Mouse (Mus musculus): ENCODE data around the gene Bmpr1b. TPM values are rescaled to one million over a fixed set of nuclear protein-coding genes. Genes with fewer than 3 reads are reported as not detected.

Bmpr1b gene
- polyA plus RNA-seq, 1 experiment from 2014 or later: 1.1 TPM

GRCm38 (mm10) chr3:142173996-142174395 is 4.8 kb upstream of the Bmpr1b start:
- ATAC-seq: no peak
- no peaks in the 10 kb centered on the region for H3K36me3 ChIP-seq (ENCODE audit: control insufficient read depth, insufficient read depth, low read length)
- H3K27me3 ChIP-seq (replicated peaks; ENCODE audit: control insufficient read depth, insufficient read depth, low read length): peaks cover 6% of the 10 kb centered on the region
- no peaks in the 10 kb centered on the region for H3K4me1 ChIP-seq (ENCODE audit: control insufficient read depth, insufficient read depth, low read length)
- H3K27ac ChIP-seq (ENCODE audit: low read length): no peak overlapping the region
- H3K9ac ChIP-seq (ENCODE audit: low read depth, low read length): no peak overlapping the region
- WGBS: 73% methylated on average over 4 of the region's 4 CpGs
- H3K4me2 ChIP-seq (ENCODE audit: low read depth, low read length): no peak overlapping the region
- H3K4me3 ChIP-seq (ENCODE audit: low read length): no peak overlapping the region
- no peaks in the 10 kb centered on the region for H3K9me3 ChIP-seq (ENCODE audit: control insufficient read depth, low read length)

GRCm38 (mm10) chr3:142168251-142168862 is 868 bp downstream of the Bmpr1b start:
- ATAC-seq: no peak; the same call in 1 of the 2 replicates
- 20% methylated on average over 9 of the region's 9 CpGs for WGBS
- peak overlapping the region; percentile 71 for H3K9ac ChIP-seq (ENCODE audit: low read depth, low read length)

GRCm38 (mm10) chr3:142164981-142165380 is 4.2 kb downstream of the Bmpr1b start:
- H3K4me1 ChIP-seq (ENCODE audit: control insufficient read depth, insufficient read depth, low read length): peaks cover 16% of the 10 kb centered on the region
- no peaks in the 10 kb centered on the region for H3K9me3 ChIP-seq (ENCODE audit: control insufficient read depth, low read length)
- H3K36me3 ChIP-seq (ENCODE audit: control insufficient read depth, insufficient read depth, low read length): no peaks in the 10 kb centered on the region
- no peak for ATAC-seq
- 0 out of 2 replicates have a peak, but pooled peaks cover 2% of the 10 kb centered on the region for H3K27me3 ChIP-seq (replicated peaks; ENCODE audit: control insufficient read depth, insufficient read depth, low read length)
- H3K4me3 ChIP-seq (ENCODE audit: low read length): no peak overlapping the region
- WGBS: 62% methylated on average over 9 of the region's 9 CpGs
- H3K27ac ChIP-seq (ENCODE audit: low read length): no peak overlapping the region
- H3K9ac ChIP-seq (ENCODE audit: low read depth, low read length): no peak overlapping the region
- H3K4me2 ChIP-seq (ENCODE audit: low read depth, low read length): no peak overlapping the region

More at GRCm38 (mm10) chr3:142168251-142168862, 868 bp downstream of the Bmpr1b start:
- peak overlapping the region; percentile 99 for H3K4me2 ChIP-seq (ENCODE audit: low read depth, low read length)
- no peaks in the 10 kb centered on the region for H3K9me3 ChIP-seq (ENCODE audit: control insufficient read depth, low read length)
- no peaks in the 10 kb centered on the region for H3K36me3 ChIP-seq (ENCODE audit: control insufficient read depth, insufficient read depth, low read length)
- H3K27ac ChIP-seq (ENCODE audit: low read length): no peak overlapping the region
- peaks cover 6% of the 10 kb centered on the region for H3K27me3 ChIP-seq (replicated peaks; ENCODE audit: control insufficient read depth, insufficient read depth, low read length)
- peaks cover 16% of the 10 kb centered on the region for H3K4me1 ChIP-seq (ENCODE audit: control insufficient read depth, insufficient read depth, low read length)
- H3K4me3 ChIP-seq (ENCODE audit: low read length): peak overlapping the region; percentile 64

GRCm38 (mm10) chr3:142163896-142164295 is 5.3 kb downstream of the Bmpr1b start:
- Histone ChIP-seq H3K9ac (ENCODE audit: low read depth, low read length) (no peak overlapping the region), H3K27ac (ENCODE audit: low read length) (no peak overlapping the region), H3K4me2 (ENCODE audit: low read depth, low read length) (no peak overlapping the region), H3K36me3 (ENCODE audit: control insufficient read depth, insufficient read depth, low read length) (no peaks in the 10 kb centered on the region), H3K4me1 (ENCODE audit: control insufficient read depth, insufficient read depth, low read length) (peaks cover 16% of the 10 kb centered on the region), H3K4me3 (ENCODE audit: low read length) (no peak overlapping the region), H3K9me3 (ENCODE audit: control insufficient read depth, low read length) (no peaks in the 10 kb centered on the region), H3K27me3 (replicated peaks; ENCODE audit: control insufficient read depth, insufficient read depth, low read length) (no peaks in the 10 kb centered on the region)
- 65% methylated on average over 2 of the region's 2 CpGs for WGBS
- peak; percentile 87 for ATAC-seq

GRCm38 (mm10) chr3:142161405-142161804 is 7.8 kb downstream of the Bmpr1b start:
- ATAC-seq: no peak
- Histone ChIP-seq H3K4me1 (ENCODE audit: control insufficient read depth, insufficient read depth, low read length) (peaks cover 12% of the 10 kb centered on the region; the same call in 1 of the 2 replicates), H3K9ac (ENCODE audit: low read depth, low read length) (no peak overlapping the region), H3K27ac (ENCODE audit: low read length) (no peak overlapping the region), H3K4me3 (ENCODE audit: low read length) (no peak overlapping the region), H3K27me3 (replicated peaks; ENCODE audit: control insufficient read depth, insufficient read depth, low read length) (no peaks in the 10 kb centered on the region), H3K9me3 (ENCODE audit: control insufficient read depth, low read length) (no peaks in the 10 kb centered on the region), H3K36me3 (ENCODE audit: control insufficient read depth, insufficient read depth, low read length) (no peaks in the 10 kb centered on the region), H3K4me2 (ENCODE audit: low read depth, low read length) (no peak overlapping the region)
- 74% methylated on average over 3 of the region's 3 CpGs for WGBS

- no peak for ATAC-seq
- Histone ChIP-seq H3K27me3 (replicated peaks; ENCODE audit: control insufficient read depth, insufficient read depth, low read length) (no peaks in the 10 kb centered on the region), H3K4me2 (ENCODE audit: low read depth, low read length) (no peak overlapping the region), H3K36me3 (ENCODE audit: control insufficient read depth, insufficient read depth, low read length) (no peaks in the 10 kb centered on the region), H3K4me1 (ENCODE audit: control insufficient read depth, insufficient read depth, low read length) (no peaks in the 10 kb centered on the region), H3K9ac (ENCODE audit: low read depth, low read length) (no peak overlapping the region), H3K9me3 (ENCODE audit: control insufficient read depth, low read length) (no peaks in the 10 kb centered on the region), H3K4me3 (ENCODE audit: low read length) (no peak overlapping the region), H3K27ac (ENCODE audit: low read length) (no peak overlapping the region)
- WGBS: 75% methylated on average over 5 of the region's 5 CpGs
Observed at GRCm38 (mm10) chr3:142151980-142152379, 17.2 kb downstream of the Bmpr1b start.

- Histone ChIP-seq H3K9me3 (ENCODE audit: control insufficient read depth, low read length) (no peaks in the 10 kb centered on the region), H3K4me2 (ENCODE audit: low read depth, low read length) (no peak overlapping the region), H3K9ac (ENCODE audit: low read depth, low read length) (no peak overlapping the region), H3K4me1 (ENCODE audit: control insufficient read depth, insufficient read depth, low read length) (no peaks in the 10 kb centered on the region), H3K27me3 (replicated peaks; ENCODE audit: control insufficient read depth, insufficient read depth, low read length) (no peaks in the 10 kb centered on the region), H3K4me3 (ENCODE audit: low read length) (no peak overlapping the region), H3K36me3 (ENCODE audit: control insufficient read depth, insufficient read depth, low read length) (no peaks in the 10 kb centered on the region), H3K27ac (ENCODE audit: low read length) (no peak overlapping the region)
- no peak for ATAC-seq
- WGBS: 78% methylated on average over 5 of the region's 5 CpGs
Observed at GRCm38 (mm10) chr3:142138796-142139195, 30.4 kb downstream of the Bmpr1b start.

- Histone ChIP-seq H3K9me3 (ENCODE audit: control insufficient read depth, low read length) (no peaks in the 10 kb centered on the region), H3K9ac (ENCODE audit: low read depth, low read length) (no peak overlapping the region), H3K4me3 (ENCODE audit: low read length) (no peak overlapping the region), H3K27ac (ENCODE audit: low read length) (no peak overlapping the region), H3K4me2 (ENCODE audit: low read depth, low read length) (no peak overlapping the region), H3K27me3 (replicated peaks; ENCODE audit: control insufficient read depth, insufficient read depth, low read length) (no peaks in the 10 kb centered on the region), H3K4me1 (ENCODE audit: control insufficient read depth, insufficient read depth, low read length) (0 out of 2 replicates have a peak, but pooled peaks cover 7% of the 10 kb centered on the region), H3K36me3 (ENCODE audit: control insufficient read depth, insufficient read depth, low read length) (no peaks in the 10 kb centered on the region)
- peak; percentile 87 for ATAC-seq
- WGBS: 58% methylated on average over 1 of the region's 1 CpGs
Observed at GRCm38 (mm10) chr3:142126379-142126778, 42.8 kb downstream of the Bmpr1b start.

GRCm38 (mm10) chr3:142125556-142125955 is 43.7 kb downstream of the Bmpr1b start:
- no peak overlapping the region for H3K4me3 ChIP-seq (ENCODE audit: low read length)
- H3K4me1 ChIP-seq (ENCODE audit: control insufficient read depth, insufficient read depth, low read length): 0 out of 2 replicates have a peak, but pooled peaks cover 7% of the 10 kb centered on the region
- H3K4me2 ChIP-seq (ENCODE audit: low read depth, low read length): no peak overlapping the region
- WGBS: 59% methylated on average over 2 of the region's 2 CpGs
- H3K9me3 ChIP-seq (ENCODE audit: control insufficient read depth, low read length): no peaks in the 10 kb centered on the region
- no peaks in the 10 kb centered on the region for H3K27me3 ChIP-seq (replicated peaks; ENCODE audit: control insufficient read depth, insufficient read depth, low read length)
- peak; percentile 63 for ATAC-seq
- H3K36me3 ChIP-seq (ENCODE audit: control insufficient read depth, insufficient read depth, low read length): no peaks in the 10 kb centered on the region
- no peak overlapping the region for H3K9ac ChIP-seq (ENCODE audit: low read depth, low read length)
- H3K27ac ChIP-seq (ENCODE audit: low read length): no peak overlapping the region

- WGBS: 64% methylated on average over 6 of the region's 6 CpGs
- no peak overlapping the region for H3K4me3 ChIP-seq (ENCODE audit: low read length)
Observed at GRCm38 (mm10) chr3:142124255-142124654, 45.0 kb downstream of the Bmpr1b start.

More at GRCm38 (mm10) chr3:142124255-142124654, 45.0 kb downstream of the Bmpr1b start:
- Histone ChIP-seq H3K27me3 (replicated peaks; ENCODE audit: control insufficient read depth, insufficient read depth, low read length) (no peaks in the 10 kb centered on the region), H3K4me1 (ENCODE audit: control insufficient read depth, insufficient read depth, low read length) (0 out of 2 replicates have a peak, but pooled peaks cover 7% of the 10 kb centered on the region), H3K4me2 (ENCODE audit: low read depth, low read length) (no peak overlapping the region), H3K9me3 (ENCODE audit: control insufficient read depth, low read length) (no peaks in the 10 kb centered on the region), H3K27ac (ENCODE audit: low read length) (no peak overlapping the region), H3K9ac (ENCODE audit: low read depth, low read length) (no peak overlapping the region), H3K36me3 (ENCODE audit: control insufficient read depth, insufficient read depth, low read length) (no peaks in the 10 kb centered on the region)
- no peak for ATAC-seq
